Comparison of ENCODE assay signal across 16 mouse cellular contexts in the genomic region with DNA sequence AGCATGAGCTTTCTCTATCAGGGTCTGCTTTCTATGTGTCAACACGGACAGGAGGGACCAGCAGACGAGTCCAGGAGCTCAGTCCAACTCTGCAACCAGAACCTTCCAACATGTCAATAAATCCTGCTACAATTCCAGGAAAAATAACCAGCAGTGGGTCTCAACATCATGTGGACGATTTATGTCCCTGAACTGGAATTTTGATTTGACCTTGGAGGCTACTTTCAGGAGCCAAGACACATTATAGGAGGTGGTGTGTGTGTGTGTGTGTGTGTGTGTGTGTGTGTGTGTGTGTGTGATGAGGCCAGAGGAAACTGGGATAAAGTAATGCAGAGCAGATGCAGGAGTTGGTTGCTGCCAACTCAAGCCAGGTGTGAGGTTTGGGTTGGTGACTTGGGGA.
DNase-seq lines count a peak whose midpoint lies in the region; ATAC-seq and TF ChIP-seq lines count a peak whose summit lies in the region.
"Had no signal": no experiment of that assay in that cellular context is flagged by ENCODE, and none has a peak within 500 bp of the region (broad histone marks: within the 10 kb centered on the region; RNA-seq: fewer than 3 reads in every experiment).

No protein-coding gene starts in this region.

- no peaks in the 10 kb centered on the region for H3K36me3 ChIP-seq in heart, embryonic 15.5 days
- no peaks in the 10 kb centered on the region for H3K36me3 ChIP-seq in heart, adult 2 months (ENCODE audit: control insufficient read depth, insufficient read depth, low read length)
- H3K36me3 ChIP-seq in kidney, embryonic 16.5 days (ENCODE audit: insufficient read depth, low read length): no peaks in the 10 kb centered on the region
- no peaks in the 10 kb centered on the region for H3K36me3 ChIP-seq in limb, embryonic 10.5 days
- no peaks in the 10 kb centered on the region for H3K36me3 ChIP-seq in stomach, postnatal 0 days (ENCODE audit: control insufficient read depth, insufficient read depth, low read length)
- H3K36me3 ChIP-seq: forebrain, embryonic 12.5 days; midbrain, embryonic 13.5 days had no signal

- TF ChIP-seq EP300 in heart, adult 2 months (IDR thresholded peaks at IDR 0.05; ENCODE audit: insufficient read depth, low read depth, low read length): no peak
- TF ChIP-seq EP300 in stomach, postnatal 0 days (optimal IDR thresholded peaks at IDR 0.05): no peak

- no peaks in the 10 kb centered on the region for H3K9me3 ChIP-seq in heart, embryonic 15.5 days (replicated peaks)
- no peaks in the 10 kb centered on the region for H3K9me3 ChIP-seq in kidney, embryonic 16.5 days (ENCODE audit: low read length)
- H3K9me3 ChIP-seq in limb, embryonic 10.5 days (replicated peaks): no peaks in the 10 kb centered on the region
- H3K9me3 ChIP-seq in stomach, postnatal 0 days (ENCODE audit: control insufficient read depth, low read length): no peaks in the 10 kb centered on the region
- H3K9me3 ChIP-seq: forebrain, embryonic 12.5 days; midbrain, embryonic 13.5 days had no signal

- no peak overlapping the region for H3K4me2 ChIP-seq in heart, embryonic 15.5 days
- no peak overlapping the region for H3K4me2 ChIP-seq in kidney, embryonic 16.5 days (replicated peaks; ENCODE audit: low read depth, low read length)
- no peak overlapping the region for H3K4me2 ChIP-seq in stomach, postnatal 0 days (replicated peaks; ENCODE audit: low read depth)
- H3K4me2 ChIP-seq: forebrain, embryonic 12.5 days; midbrain, embryonic 13.5 days had no signal

- DNase-seq in heart, adult 2 months: no peak
- no peak for DNase-seq in kidney, adult 9 months
- peak; percentile 74 for DNase-seq in limb, embryonic 10.5 days (ENCODE audit: low spot score)
- no peak for DNase-seq in stomach, postnatal 0 days (ENCODE audit: low spot score)
- no peak for DNase-seq in B cell, adult 2 months
- DNase-seq: cerebellum, adult 11-12 months; cerebellum, postnatal 36 days; layer of hippocampus, postnatal 36 days; retina, postnatal 1 day; thymus, postnatal 36 days had no signal

- H3K79me2 ChIP-seq in heart, adult 2 months (replicated peaks; ENCODE audit: control insufficient read depth, insufficient read depth, low read length): no peaks in the 10 kb centered on the region

- WGBS in heart, embryonic 15.5 days: 45% methylated on average over 3 of the region's 3 CpGs
- 58% methylated on average over 3 of the region's 3 CpGs for WGBS in heart, adult 2 months
- WGBS in kidney, embryonic 16.5 days: 27% methylated on average over 3 of the region's 3 CpGs
- WGBS in limb, embryonic 10.5 days: 51% methylated on average over 3 of the region's 3 CpGs
- WGBS in stomach, postnatal 0 days: 55% methylated on average over 3 of the region's 3 CpGs

- no peak overlapping the region for H3K9ac ChIP-seq in heart, embryonic 15.5 days
- no peak overlapping the region for H3K9ac ChIP-seq in heart, adult 2 months (ENCODE audit: low read depth, low read length)
- H3K9ac ChIP-seq in kidney, embryonic 16.5 days (replicated peaks; ENCODE audit: low read length): no peak overlapping the region
- no peak overlapping the region for H3K9ac ChIP-seq in stomach, postnatal 0 days (ENCODE audit: low read length)
- H3K9ac ChIP-seq: forebrain, embryonic 12.5 days; midbrain, embryonic 13.5 days had no signal

- peaks cover 37% of the 10 kb centered on the region for H3K4me1 ChIP-seq in heart, embryonic 15.5 days (replicated peaks)
- H3K4me1 ChIP-seq in heart, adult 2 months (ENCODE audit: control insufficient read depth, insufficient read depth, low read length): no peaks in the 10 kb centered on the region
- H3K4me1 ChIP-seq in kidney, embryonic 16.5 days (ENCODE audit: insufficient read depth, low read length): peaks cover 29% of the 10 kb centered on the region
- peaks cover 76% of the 10 kb centered on the region for H3K4me1 ChIP-seq in limb, embryonic 10.5 days
- no peaks in the 10 kb centered on the region; the same call in 1 of the 2 replicates for H3K4me1 ChIP-seq in stomach, postnatal 0 days (replicated peaks; ENCODE audit: control insufficient read depth, insufficient read depth)

- H3K4me3 ChIP-seq in heart, embryonic 15.5 days: no peak overlapping the region
- no peak overlapping the region for H3K4me3 ChIP-seq in heart, adult 2 months
- H3K4me3 ChIP-seq in kidney, embryonic 16.5 days (ENCODE audit: low read length): no peak overlapping the region
- H3K4me3 ChIP-seq in limb, embryonic 10.5 days: no peak overlapping the region
- no peak overlapping the region for H3K4me3 ChIP-seq in stomach, postnatal 0 days (ENCODE audit: low read depth, low read length)
- H3K4me3 ChIP-seq: forebrain, embryonic 12.5 days; midbrain, embryonic 13.5 days; myocyte had no signal

- no peak for TF ChIP-seq POLR2A in heart, adult 2 months (IDR thresholded peaks at IDR 0.05; ENCODE audit: insufficient read depth, low read depth, low read length)

- H3K27me3 ChIP-seq in heart, embryonic 15.5 days: no peaks in the 10 kb centered on the region
- H3K27me3 ChIP-seq in heart, adult 2 months (ENCODE audit: control insufficient read depth, insufficient read depth, low read length): no peaks in the 10 kb centered on the region
- no peaks in the 10 kb centered on the region for H3K27me3 ChIP-seq in kidney, embryonic 16.5 days (ENCODE audit: insufficient read depth, low read length)
- H3K27me3 ChIP-seq in limb, embryonic 10.5 days (ENCODE audit: low read depth, poor library complexity, severe bottlenecking): no peaks in the 10 kb centered on the region
- no peaks in the 10 kb centered on the region for H3K27me3 ChIP-seq in stomach, postnatal 0 days (ENCODE audit: control insufficient read depth, insufficient read depth, low read length)
- H3K27me3 ChIP-seq: forebrain, embryonic 12.5 days; midbrain, embryonic 13.5 days had no signal

- ATAC-seq in heart, embryonic 15.5 days (replicated peaks; ENCODE audit: insufficient number of reproducible peaks, insufficient read depth, low FRiP score, low read depth): 0 out of 2 replicates have a peak, but pooled peaks have one; percentile 14
- ATAC-seq in kidney, embryonic 16.5 days (ENCODE audit: low FRiP score, low TSS enrichment): no peak
- peak; percentile 21; the same call in 1 of the 2 replicates for ATAC-seq in stomach, postnatal 0 days (ENCODE audit: low FRiP score, low TSS enrichment)
- ATAC-seq: midbrain, embryonic 13.5 days had no signal

- no peak for TF ChIP-seq CTCF in heart, adult 2 months (IDR thresholded peaks at IDR 0.05)
- TF ChIP-seq CTCF in stomach, postnatal 0 days (IDR thresholded peaks at IDR 0.05; ENCODE audit: low read depth): no peak

- intact Hi-C loops in heart, adult 2 months (cut with DNase I): no loop called here

- H3K27ac ChIP-seq in heart, embryonic 15.5 days: peak overlapping the region; percentile 61
- H3K27ac ChIP-seq in heart, adult 2 months: no peak overlapping the region
- H3K27ac ChIP-seq in kidney, embryonic 16.5 days (ENCODE audit: low read length): peak overlapping the region; percentile 45; the same call in 1 of the 2 replicates
- H3K27ac ChIP-seq in limb, embryonic 10.5 days: peak overlapping the region; percentile 85
- H3K27ac ChIP-seq in stomach, postnatal 0 days (replicated peaks): peak overlapping the region; percentile 85
- H3K27ac ChIP-seq: forebrain, embryonic 12.5 days; macrophage; midbrain, embryonic 13.5 days had no signal
